Mouse (Mus musculus): ENCODE measurements at regions not wholly inside any gene's neighbourhood (a gene's known extent, or its start where the extent isn't known, plus 50 kb on each side); places are given as distances from the start of the nearest gene placed in this dataset.

DNA sequence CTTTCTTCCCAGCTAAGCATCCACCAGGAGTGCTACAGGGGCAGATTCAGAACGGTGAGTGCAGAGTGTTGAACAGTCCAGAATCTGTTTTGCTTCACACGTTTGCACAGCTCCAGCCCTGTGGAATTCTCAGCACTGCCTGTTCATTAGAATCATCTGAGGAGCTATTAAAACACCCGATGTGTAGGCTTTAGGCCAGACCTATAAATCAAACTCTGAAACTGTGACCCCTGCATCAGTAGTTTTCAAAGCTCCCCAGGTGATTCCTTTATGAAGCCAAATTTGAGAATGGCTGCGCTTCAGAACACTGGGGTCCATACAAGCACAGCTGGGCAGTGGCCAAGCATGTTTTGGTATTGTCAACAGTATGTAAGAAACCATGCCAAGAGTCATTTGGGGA lies 94.1 kb upstream of the Vgll3 start:
- TF ChIP-seq POLR2A (IDR thresholded peaks at IDR 0.05; ENCODE audit: control insufficient read depth, extremely low read depth, insufficient read depth, low read length, poor library complexity): no peak
- no peak for TF ChIP-seq CTCF (IDR thresholded peaks at IDR 0.05; ENCODE audit: borderline replicate concordance, control insufficient read depth, extremely low read depth, insufficient read depth, low read length, poor library complexity)
